Mouse (Mus musculus) G1E (cell line): ENCODE results near the gene Piwil1. TPM values are rescaled to one million over a fixed set of nuclear protein-coding genes. Genes with fewer than 3 reads are reported as not detected.

Experiments used
- ATAC-seq: 2 replicates; pipeline ENCODE4 v1.8.0; 2016; ENCODE audit warnings: mild to moderate bottlenecking; ENCODE audit not compliant: insufficient number of reproducible peaks, poor library complexity, low FRiP score, severe bottlenecking; ENCODE audit errors: extremely low read depth
- DNase-seq: peaks from one replicate; pipeline ENCODE4 v3.0.0; 2012; ENCODE audit warnings: low spot score
- H3K27me3 ChIP-seq: 2 replicates; pipeline ENCODE4 v1.6.1; 2012; ENCODE audit warnings: mild to moderate bottlenecking, low read length, inconsistent platforms; ENCODE audit not compliant: insufficient read depth
- H3K36me3 ChIP-seq: replicated peaks from 2 replicates; pipeline ENCODE3; 2012; ENCODE audit warnings: mild to moderate bottlenecking, inconsistent platforms
- H3K4me1 ChIP-seq: 2 replicates; pipeline ENCODE4 v1.6.1; 2012; ENCODE audit warnings: low read depth, low read length, inconsistent platforms, mixed read lengths; ENCODE audit not compliant: insufficient read depth
- H3K4me3 ChIP-seq: 2 replicates; pipeline ENCODE4 v1.5.1; 2012; ENCODE audit warnings: low read depth, mild to moderate bottlenecking, inconsistent platforms, low read length, moderate library complexity, mixed read lengths
- H3K9me3 ChIP-seq: replicated peaks from 2 replicates; pipeline ENCODE4 v1.6.1; 2012; ENCODE audit warnings: inconsistent platforms
- CTCF ChIP-seq: IDR thresholded peaks from 2 replicates; pipeline ENCODE4 v1.5.1; 2012; ENCODE audit warnings: low read depth, low read length, inconsistent platforms, mixed read lengths
- GATA1 ChIP-seq: IDR thresholded peaks from 2 replicates; pipeline ENCODE4 v1.6.1; 2012; ENCODE audit warnings: borderline replicate concordance, low read length, inconsistent platforms, mixed read lengths
- GATA2 ChIP-seq: IDR thresholded peaks from 2 replicates; pipeline ENCODE4 v1.6.1; 2012; ENCODE audit warnings: low read depth, low read length, inconsistent platforms, borderline replicate concordance
- POLR2AphosphoS5 ChIP-seq: IDR thresholded peaks from 2 replicates; pipeline ENCODE4 v1.6.1; 2012; ENCODE audit warnings: low read depth, low read length, inconsistent platforms; ENCODE audit not compliant: insufficient replicate concordance
- TAL1 ChIP-seq: conservative IDR thresholded peaks from 2 replicates; pipeline ENCODE4 v1.6.1; 2012; ENCODE audit warnings: low read depth, low read length, inconsistent platforms, mixed read lengths
- polyA plus RNA-seq: library from polyadenylated mRNA; stranded (reverse); fragments of >175 nt; gene quantifications from 2 replicates; pipeline ENCODE4 v1.2.3, GENCODE M21; 2012
- total RNA-seq, 2 experiments: library from RNA; stranded (forward) in 1 of 2; stranded (reverse) in 1 of 2; fragments of 200-1000 nt in 1 of 2; fragments of >200 nt in 1 of 2; fragmentation: Nextera tagmentation in 1 of 2; gene quantifications; 2 replicates each; pipeline ENCODE4 v1.2.3; 2014 to 2017

Piwil1 gene
- total and polyA plus RNA-seq, 3 experiments = 0.05 TPM; not detected in 2

DNA sequence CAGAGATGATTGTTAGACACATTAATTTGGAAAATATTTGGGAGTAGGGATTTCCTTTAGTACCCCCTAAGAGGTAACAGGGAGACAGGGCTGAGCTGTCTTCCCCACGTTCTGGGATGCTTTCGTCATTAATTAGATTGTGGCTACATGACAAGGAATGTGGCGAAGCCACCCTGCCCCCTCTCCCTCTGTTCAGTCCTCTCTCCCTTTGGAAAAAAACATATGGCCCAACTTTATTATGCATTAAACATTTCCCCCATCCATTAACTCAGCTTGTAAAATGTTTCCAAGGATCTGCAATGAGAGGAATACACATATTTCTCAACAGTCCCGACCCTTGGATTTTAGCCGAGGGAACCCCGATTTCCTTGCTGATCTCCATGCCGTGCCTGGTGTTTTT, 35.0 kb upstream of the Piwil1 start:
- H3K4me3 ChIP-seq = no peak overlapping the region
- H3K27me3 ChIP-seq = no peaks in the 10 kb centered on the region
- DNase-seq (no peak), ATAC-seq (no peak)
- TF ChIP-seq CTCF (no peak), POLR2AphosphoS5 (no peak), GATA2 (no peak), TAL1 (no peak), GATA1 (no peak)
- H3K9me3 ChIP-seq = peaks cover 56% of the 10 kb centered on the region
- no peaks in the 10 kb centered on the region for H3K4me1 ChIP-seq
- no peaks in the 10 kb centered on the region for H3K36me3 ChIP-seq

DNA sequence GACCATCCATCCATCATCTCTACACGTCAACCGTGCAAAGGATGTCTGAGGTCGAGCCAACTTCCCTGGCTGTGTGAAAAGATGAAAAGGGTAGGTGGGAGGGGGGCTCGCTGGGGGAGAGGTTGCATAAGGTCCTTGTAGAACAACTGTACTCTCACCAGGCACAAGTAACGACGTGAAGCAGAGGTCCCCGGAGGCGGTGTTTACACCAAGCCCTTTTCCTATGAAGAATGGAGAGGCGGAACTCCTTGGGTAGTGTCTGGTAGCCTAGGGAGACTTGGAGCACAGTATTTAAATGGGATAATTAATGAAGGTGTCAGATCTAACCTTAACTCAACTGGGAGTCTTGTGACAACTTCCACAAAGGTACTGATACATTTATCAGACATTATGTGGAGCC, 28.2 kb upstream of the Piwil1 start:
- no peak for ATAC-seq
- no peaks in the 10 kb centered on the region for H3K27me3 ChIP-seq
- H3K4me3 ChIP-seq = no peak overlapping the region
- DNase-seq = no peak
- peaks cover 61% of the 10 kb centered on the region for H3K9me3 ChIP-seq
- H3K36me3 ChIP-seq = no peaks in the 10 kb centered on the region
- no peak for TF ChIP-seq POLR2AphosphoS5
- no peak for TF ChIP-seq GATA1
- TF ChIP-seq TAL1 = no peak
- no peak for TF ChIP-seq CTCF
- no peak for TF ChIP-seq GATA2
- no peaks in the 10 kb centered on the region for H3K4me1 ChIP-seq

DNA sequence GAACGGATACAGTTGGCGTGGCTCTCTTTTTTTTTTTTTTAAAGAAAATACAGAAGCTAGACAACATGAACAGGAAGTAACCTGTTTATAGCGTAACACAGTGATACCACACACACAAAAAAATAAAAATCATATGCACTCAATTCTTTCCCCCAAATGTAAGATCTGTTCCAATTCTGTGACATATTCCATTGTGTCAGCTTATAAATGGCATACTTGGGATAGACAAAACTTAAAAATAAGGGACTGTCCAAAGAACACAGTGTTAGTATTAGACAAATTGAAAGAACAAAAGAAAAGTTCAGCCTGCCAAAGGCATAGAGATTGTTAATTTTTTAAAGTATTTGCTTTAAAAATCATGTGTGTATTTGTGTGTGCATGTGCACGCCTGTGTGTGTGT, 25.0 kb upstream of the Piwil1 start:
- no peaks in the 10 kb centered on the region for H3K36me3 ChIP-seq
- no peak overlapping the region for H3K4me3 ChIP-seq
- TF ChIP-seq POLR2AphosphoS5 = no peak
- no peak for TF ChIP-seq GATA1
- no peak for TF ChIP-seq TAL1
- no peak for TF ChIP-seq CTCF
- no peak for TF ChIP-seq GATA2
- H3K9me3 ChIP-seq = peaks cover 52% of the 10 kb centered on the region
- no peak for DNase-seq
- H3K4me1 ChIP-seq = no peaks in the 10 kb centered on the region
- H3K27me3 ChIP-seq = no peaks in the 10 kb centered on the region
- no peak for ATAC-seq

DNA sequence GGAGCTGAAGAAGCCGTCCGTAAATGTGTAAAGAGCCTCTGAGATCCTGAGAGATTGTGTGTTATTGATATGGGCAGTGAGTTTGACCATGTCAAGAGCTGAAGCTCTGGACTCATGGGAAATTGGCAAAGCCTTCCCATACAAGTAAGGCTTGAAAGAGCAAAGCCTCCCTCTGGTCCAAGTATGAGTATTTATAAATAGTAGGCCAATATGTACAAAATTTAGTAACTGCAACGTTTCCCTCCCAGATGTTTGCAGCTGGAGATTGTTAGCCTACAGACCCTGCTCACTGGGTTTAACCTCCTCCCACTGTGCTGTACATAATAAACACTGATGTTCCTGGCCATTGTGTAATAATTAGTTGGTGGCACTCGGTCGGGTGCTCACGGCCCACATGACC, 24.5 kb upstream of the Piwil1 start:
- Histone ChIP-seq H3K4me3 (no peak overlapping the region), H3K9me3 (peaks cover 51% of the 10 kb centered on the region), H3K27me3 (no peaks in the 10 kb centered on the region), H3K36me3 (no peaks in the 10 kb centered on the region), H3K4me1 (no peaks in the 10 kb centered on the region)
- TF ChIP-seq POLR2AphosphoS5 (no peak), GATA2 (no peak), TAL1 (no peak), GATA1 (no peak), CTCF (no peak)
- no peak for DNase-seq
- ATAC-seq = no peak

DNA sequence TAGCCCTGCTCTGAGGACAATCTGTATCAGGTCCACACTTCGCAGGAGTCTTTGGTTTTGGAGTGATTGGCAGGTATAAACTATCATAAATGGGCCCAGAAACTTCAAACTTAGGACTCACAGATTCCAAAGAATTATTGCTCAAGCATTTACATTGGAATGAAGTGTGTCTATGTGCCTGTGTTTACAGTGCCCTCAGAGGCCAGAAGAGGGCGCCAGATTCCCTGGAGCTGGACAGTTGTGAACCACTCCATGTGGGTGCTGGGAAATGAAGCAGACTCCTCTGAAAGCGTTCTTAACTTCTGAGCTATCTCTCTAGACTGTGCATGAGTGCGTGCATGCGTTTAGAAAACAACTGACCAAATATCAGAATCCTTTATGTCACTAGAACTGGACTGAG, 20.9 kb upstream of the Piwil1 start:
- no peaks in the 10 kb centered on the region for H3K4me1 ChIP-seq
- no peak for DNase-seq
- no peak for TF ChIP-seq CTCF
- TF ChIP-seq POLR2AphosphoS5 = no peak
- no peak for TF ChIP-seq GATA1
- TF ChIP-seq TAL1 = no peak
- no peak for TF ChIP-seq GATA2

DNA sequence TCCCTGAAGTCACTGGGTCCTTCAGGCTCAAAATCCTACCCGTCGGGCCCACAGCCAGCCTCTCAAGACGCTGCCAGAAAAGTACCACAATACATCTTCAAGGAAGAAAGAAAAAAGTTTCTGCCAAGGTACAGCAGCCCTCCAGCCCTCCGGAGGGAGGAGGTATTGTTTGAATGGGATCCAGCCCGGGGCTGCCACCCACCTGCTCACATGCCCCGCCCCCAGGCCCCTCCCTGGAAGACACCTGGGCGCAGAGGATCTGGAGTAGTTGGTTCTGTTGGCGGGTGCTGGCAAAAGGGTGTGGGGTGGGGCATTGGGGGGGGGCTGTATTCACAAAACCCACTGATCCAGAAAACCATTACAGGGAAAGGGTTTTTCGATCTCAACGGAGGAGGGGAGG, 18.1 kb upstream of the Piwil1 start:
- DNase-seq (no peak), ATAC-seq (no peak)
- Histone ChIP-seq H3K36me3 (no peaks in the 10 kb centered on the region), H3K27me3 (no peaks in the 10 kb centered on the region), H3K4me3 (no peak overlapping the region), H3K4me1 (no peaks in the 10 kb centered on the region), H3K9me3 (peaks cover 63% of the 10 kb centered on the region)
- TF ChIP-seq TAL1 = no peak
- TF ChIP-seq POLR2AphosphoS5 = no peak
- TF ChIP-seq GATA2 = no peak
- no peak for TF ChIP-seq CTCF
- no peak for TF ChIP-seq GATA1

More for the DNA sequence above, 20.9 kb upstream of the Piwil1 start:
- no peak for ATAC-seq
- Histone ChIP-seq H3K27me3 (no peaks in the 10 kb centered on the region), H3K9me3 (peaks cover 65% of the 10 kb centered on the region), H3K36me3 (no peaks in the 10 kb centered on the region), H3K4me3 (no peak overlapping the region)

DNA sequence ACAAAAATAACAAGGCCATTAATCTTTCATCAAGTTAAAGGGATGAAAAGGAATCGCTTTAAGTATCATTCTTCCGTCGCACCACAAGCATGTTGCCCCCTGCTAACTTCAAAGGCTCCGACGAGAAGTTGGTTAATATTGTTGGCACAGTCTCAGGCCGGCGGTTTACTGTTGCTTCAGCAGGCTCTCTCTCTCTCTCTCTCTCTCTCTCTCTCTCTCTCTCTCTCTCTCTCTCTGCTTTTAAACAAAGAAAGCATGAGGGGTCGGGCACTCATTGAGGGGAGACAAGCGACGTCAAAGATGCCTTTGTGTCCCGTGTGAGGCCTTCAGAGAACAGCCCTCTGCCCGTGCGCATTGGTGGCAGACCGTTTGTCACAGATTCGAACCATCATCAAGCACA, 17.7 kb upstream of the Piwil1 start:
- Histone ChIP-seq H3K36me3 (no peaks in the 10 kb centered on the region), H3K4me1 (no peaks in the 10 kb centered on the region), H3K9me3 (peaks cover 65% of the 10 kb centered on the region), H3K4me3 (no peak overlapping the region), H3K27me3 (no peaks in the 10 kb centered on the region)
- TF ChIP-seq GATA2 (no peak), CTCF (no peak), POLR2AphosphoS5 (no peak), TAL1 (no peak), GATA1 (no peak)
- DNase-seq (no peak), ATAC-seq (no peak)
